Mouse (Mus musculus): ENCODE measurements at regions not wholly inside any gene's neighbourhood (a gene's known extent, or its start where the extent isn't known, plus 50 kb on each side); places are given as distances from the start of the nearest gene placed in this dataset.
"Not testable (repeated sequence)": the region's sequence is repeated elsewhere in the genome, so short reads cannot be mapped to it uniquely, and the experiment has no call there.

- DNase-seq (ENCODE audit: low read depth, low spot score), result no peak
Measured at GRCm38 (mm10) chr14:71642536-71642935, 849.1 kb downstream of the Gm9195 start.

DNA sequence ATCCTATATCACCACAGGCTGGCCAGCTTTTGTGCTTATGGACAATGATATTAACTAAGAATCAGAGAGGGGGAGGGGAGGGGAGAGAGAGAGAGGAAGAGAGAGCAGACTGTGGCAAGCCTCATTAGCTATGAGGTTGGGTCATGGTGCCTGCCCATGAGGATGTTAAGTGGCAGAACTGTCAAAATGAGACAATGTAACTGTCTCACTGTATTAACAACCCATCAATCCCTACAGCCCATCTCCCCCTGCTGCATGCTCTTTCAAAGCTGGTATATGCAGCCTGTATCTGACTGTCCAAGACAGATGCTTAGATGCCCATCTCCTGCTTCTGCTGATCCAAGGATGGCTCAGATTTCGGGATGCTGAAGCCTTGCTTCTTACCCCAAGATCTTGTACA, 852.6 kb downstream of the Gm9195 start:
- no peak for DNase-seq (ENCODE audit: low read depth, low spot score)

DNA sequence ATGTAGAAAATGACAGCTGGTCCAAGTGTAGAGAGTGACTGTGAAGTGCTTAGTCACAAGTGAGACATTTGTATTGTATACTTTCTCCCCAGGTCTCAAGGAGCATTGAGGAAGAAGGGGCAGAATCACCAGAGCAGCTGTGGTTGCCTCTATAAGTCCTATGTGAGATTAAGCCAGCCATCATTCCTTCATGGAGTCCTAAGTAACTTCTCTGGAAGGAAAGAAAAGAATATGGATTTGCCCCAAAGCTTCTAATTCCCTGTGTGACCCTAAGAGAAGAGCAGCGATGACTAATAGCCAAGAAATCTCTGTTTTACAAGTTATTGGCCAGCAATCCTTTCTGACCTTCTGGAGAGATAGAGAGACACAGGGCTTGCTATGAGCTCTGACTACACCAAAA, 856.5 kb downstream of the Gm9195 start:
- DNase-seq (ENCODE audit: low read depth, low spot score), result no peak

DNA sequence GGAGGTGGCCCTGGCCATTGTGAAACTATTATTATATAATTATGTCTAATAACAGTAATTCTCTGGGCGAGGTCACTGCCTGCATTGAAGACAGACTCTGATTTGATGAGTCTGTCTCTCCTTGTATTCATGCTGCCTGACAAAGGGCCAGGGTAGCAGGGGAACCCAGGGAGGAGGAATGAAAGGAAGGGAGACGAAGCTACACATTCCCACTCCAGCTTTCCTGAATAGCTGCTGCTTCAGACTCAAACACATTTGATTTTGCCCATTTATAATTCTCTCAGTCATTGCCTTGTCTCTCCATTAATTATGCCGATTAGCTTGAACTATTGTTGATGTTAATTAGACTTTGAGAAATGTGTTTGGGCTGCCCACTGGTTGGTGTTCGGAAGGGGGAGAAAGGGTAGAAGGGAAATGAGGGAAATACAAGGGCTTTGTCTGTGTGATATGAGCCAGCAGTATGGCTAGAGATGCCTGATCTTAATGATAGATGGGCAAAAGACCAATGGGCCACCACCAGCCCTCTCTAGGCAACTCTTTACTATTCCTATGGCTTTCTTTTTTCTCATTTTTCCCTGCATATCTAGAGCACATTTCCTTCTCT, 881.8 kb downstream of the Gm9195 start:
- DNase-seq (ENCODE audit: low read depth, low spot score), result no peak

DNA sequence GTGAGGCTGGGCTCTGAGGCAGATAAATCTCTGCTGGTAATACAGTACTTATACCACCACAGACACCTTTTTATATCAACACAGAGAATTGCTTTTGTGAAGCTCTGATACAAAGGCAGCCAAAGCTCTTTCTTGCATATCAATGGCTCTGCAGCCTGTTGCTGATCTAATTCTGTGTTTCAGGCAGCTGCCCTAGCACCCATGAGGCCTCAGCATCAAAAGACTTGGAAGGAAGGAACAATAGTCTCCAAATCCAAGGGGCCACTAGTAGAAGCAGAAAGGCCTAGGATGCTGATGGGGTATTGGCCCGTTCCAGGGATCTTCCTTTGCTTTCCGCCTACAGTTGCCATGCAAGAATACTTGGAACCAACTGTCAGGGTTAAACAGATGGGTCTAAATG, 887.9 kb downstream of the Gm9195 start:
- DNase-seq (ENCODE audit: low read depth, low spot score), result no peak

GRCm38 (mm10) chr14:71597859-71598258, 893.8 kb downstream of the Gm9195 start:
- no peak for DNase-seq (ENCODE audit: low read depth, low spot score)

DNA sequence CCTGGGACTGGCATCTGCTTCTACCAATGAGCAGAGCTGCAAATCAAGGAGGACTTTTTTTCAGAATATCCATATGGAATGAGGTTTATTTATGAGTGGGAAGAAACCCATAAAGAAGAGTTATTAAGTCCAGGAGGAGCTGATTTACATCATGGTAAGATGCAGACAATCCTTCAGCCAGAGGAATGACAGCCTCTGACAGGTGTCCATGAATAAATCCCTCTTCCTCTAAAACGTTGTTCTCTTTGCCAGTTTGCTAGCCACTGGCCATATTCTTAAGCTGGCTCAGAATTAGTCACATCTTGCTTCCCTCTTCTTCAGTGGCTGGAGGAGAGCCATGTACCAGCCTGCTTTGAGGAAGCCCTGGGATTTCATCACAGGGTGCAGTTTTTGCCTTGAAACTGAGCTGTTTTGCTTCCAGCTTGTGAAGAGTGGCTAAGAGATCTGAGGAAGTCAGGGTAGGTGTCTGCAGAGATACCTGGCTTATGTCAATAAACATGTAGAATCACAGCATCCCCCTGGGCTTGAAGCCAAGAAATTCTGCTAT, 902.9 kb downstream of the Gm9195 start:
- DNase-seq (ENCODE audit: low read depth, low spot score), result no peak

- no peak for DNase-seq (ENCODE audit: low read depth, low spot score)
Measured at GRCm38 (mm10) chr14:71588006-71588405, 903.6 kb downstream of the Gm9195 start.

DNA sequence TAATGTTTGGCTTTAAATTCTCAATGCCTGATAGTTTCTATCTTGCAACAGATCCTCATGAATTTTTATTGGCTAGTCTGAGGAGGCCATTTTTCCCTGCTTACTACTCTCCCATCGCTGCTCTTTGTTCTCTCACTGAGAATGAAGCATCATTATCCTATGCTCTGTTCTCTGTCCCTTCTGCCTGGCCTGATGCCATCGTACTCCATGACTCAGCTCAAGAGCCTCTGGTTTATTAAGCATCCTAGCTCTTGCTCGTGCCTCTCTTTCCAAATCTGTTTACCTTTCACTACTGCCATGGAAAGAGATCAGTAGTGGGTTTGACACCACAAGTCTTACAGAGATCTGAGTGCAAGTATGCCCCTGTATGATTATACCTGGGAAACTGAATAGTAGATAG, 926.8 kb downstream of the Gm9195 start:
- DNase-seq (ENCODE audit: low read depth, low spot score), result no peak

DNA sequence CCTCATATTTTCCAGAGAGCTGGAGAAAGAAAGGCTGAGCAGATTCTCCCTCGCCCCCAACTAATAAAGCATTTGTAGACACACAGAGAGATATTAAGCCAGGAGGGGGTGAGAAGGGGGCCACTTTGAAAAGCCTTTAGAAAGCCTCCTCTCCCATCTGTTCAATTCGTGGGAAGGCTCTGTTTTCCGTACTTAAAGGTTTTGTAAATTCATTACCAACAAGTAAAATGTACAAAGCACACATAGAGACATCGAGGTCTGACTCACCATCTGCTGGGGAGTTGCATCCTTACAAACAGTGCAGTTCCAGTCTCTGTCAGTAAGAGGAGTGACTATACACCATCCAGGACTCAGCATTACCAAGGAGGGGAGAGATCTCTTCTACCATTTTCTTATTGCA, 929.7 kb downstream of the Gm9195 start:
- no peak for DNase-seq (ENCODE audit: low read depth, low spot score)

- DNase-seq (ENCODE audit: low read depth, low spot score), result not testable (repeated sequence)
Measured at GRCm38 (mm10) chr14:71554324-71554723, 937.3 kb downstream of the Gm9195 start.

DNA sequence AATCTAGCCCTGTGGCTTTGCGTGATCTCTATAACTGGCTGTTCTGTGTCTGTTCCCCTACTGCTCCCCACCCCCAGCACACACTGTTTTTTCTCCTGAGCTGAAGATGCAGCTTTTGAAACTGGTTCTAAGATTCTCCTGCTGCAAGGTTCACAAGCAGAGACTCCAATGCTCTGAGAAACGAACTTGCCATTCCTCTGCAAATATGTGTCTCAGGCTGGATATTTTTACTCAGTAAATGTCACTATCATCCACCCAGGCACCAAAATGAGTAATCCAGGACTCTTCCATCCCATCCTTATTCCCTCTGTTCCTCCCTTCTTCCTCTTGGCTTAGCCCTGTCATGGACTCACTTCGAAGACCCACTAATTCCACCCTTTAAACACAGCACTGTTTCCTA, 943.9 kb upstream of the Fam160b2 start:
- DNase-seq (ENCODE audit: low read depth, low spot score), result no peak

GRCm38 (mm10) chr14:71532074-71532659, 932.5 kb upstream of the Fam160b2 start:
- DNase-seq (ENCODE audit: low read depth, low spot score), result no peak

- DNase-seq (ENCODE audit: low read depth, low spot score), result no peak
Measured at GRCm38 (mm10) chr14:71531298-71531697, 931.7 kb upstream of the Fam160b2 start.

- DNase-seq (ENCODE audit: low read depth, low spot score), result no peak
Measured at GRCm38 (mm10) chr14:71530421-71530820, 930.8 kb upstream of the Fam160b2 start.

- DNase-seq (ENCODE audit: low read depth, low spot score), result no peak
Measured at GRCm38 (mm10) chr14:71518541-71518940, 918.9 kb upstream of the Fam160b2 start.

DNA sequence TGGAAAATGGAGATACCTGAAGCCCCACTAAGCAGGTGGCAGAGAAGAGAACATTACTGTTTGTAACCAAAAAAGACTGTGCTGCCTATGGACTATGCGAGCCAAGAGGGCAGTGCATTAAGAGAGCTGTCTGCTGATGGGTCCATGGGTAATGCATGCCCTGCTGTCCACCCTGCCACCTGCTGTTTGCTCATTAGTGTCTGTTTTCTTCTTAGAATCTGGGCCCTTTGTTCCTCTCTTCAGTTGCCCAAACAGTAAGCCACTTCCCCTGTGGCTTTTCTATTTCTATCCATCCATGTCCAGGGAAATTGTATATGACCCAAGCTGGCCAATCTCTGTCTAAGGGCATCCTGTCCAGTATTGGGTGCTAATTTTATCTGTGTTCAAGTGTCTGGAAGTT, 901.2 kb upstream of the Fam160b2 start:
- DNase-seq (ENCODE audit: low read depth, low spot score), result no peak

- DNase-seq (ENCODE audit: low read depth, low spot score), result no peak
Measured at GRCm38 (mm10) chr14:71491201-71491600, 891.6 kb upstream of the Fam160b2 start.

DNA sequence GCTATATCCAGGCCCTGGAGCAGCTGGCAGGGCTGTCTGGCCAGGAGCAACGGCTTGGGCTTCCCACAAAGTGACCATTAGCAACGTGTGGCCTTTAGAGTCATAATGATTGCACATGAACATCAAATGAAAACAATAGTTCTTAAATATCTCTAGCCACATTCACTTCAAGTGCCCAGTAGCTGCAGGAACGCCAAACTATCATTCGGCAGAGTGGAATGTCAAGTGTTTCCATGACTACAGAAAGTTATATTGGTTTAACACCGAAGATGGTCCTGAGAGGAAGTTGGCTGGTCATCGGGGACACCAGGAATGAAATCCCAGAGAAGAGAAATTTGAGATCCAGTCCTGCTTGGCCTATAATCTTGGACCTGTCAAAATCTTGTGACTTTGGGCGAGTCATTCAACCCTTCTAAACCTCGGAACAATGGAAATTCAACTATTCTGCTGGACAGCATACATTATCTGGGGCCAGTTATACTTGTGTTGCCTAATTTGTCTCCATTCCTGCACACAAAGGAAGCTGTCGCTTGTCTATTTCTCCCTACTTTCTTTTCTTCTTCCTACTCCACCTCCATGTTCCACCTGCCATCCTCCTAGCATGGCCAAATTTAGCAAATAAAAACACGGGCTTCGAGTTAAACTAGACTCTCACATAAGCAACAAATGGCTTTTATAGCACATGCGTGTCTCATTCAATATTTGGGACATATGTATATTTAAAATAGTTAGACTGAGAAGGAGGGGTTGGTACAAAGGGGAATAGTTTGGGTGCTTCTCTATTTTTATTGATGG, 886.7 kb upstream of the Fam160b2 start:
- DNase-seq (ENCODE audit: low read depth, low spot score), result no peak

DNA sequence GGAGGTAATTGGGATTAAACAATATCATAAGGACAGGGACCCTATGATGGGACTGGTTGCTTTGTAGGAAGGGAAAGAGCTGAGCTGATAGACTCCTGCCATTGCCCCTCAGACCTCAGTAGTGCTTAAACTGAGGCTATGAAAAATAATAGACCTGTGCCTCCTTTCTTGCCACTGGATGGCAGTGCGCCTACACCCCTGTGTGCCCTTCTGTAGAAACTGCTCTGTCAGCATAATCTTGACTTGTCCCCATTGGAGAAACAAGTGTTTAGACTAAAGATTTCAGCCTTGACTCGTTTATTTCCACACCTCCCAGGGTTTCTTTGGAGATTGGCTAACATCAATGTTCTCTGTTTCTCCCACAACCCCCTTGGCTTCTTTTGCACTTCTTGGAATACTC, 876.0 kb upstream of the Fam160b2 start:
- no peak for DNase-seq (ENCODE audit: low read depth, low spot score)

DNA sequence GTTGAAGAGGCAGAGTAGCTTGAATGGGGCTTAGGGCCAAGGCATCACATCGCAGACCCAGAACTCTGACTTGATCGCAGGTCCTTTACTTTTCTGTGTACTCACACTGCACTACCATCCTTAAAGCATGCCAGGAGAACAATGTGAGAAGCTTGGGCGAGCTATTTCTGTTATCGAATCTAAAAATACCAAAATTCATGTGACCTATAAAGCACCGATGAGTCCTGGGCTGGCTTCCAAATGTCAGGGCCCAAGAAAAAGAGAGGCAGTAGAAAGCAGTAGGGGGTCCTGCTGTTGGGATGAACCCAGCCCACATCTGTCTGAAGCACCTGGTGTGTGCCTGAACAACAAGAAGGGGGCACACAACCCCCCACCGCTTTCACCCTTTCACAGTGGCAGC, 874.3 kb upstream of the Fam160b2 start:
- DNase-seq (ENCODE audit: low read depth, low spot score), result no peak

- no peak for DNase-seq (ENCODE audit: low read depth, low spot score)
Measured at GRCm38 (mm10) chr14:71432364-71432763, 832.7 kb upstream of the Fam160b2 start.

All from A20 (cell line).